Mouse (Mus musculus): Measurements from ENCODE around the gene Lnx1.

DNA sequence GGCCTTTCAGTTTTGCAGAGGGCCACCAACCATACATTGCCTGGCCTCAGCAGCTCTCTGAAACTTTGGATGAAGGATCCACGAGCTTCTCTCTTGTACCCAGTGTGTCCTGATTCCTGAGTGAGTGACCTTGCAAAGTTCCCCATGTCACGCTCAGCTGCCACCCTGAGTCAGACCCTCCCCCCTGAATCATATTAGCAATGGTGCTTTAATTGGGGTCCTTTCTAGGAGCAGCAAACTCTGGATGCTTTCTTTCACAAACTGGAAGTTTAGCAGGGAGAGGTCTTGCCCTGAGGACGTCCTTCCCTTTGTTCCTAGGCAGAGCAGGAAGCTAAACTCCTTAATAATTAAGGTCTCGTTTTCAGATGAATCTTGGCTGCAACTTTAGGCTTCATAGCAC, 22.8 kb upstream of the Lnx1 start:
- TF ChIP-seq EP300 (IDR thresholded peaks at IDR 0.05; ENCODE audit: insufficient read depth, low read depth, low read length) (no peak), CTCF (IDR thresholded peaks at IDR 0.05; ENCODE audit: low read depth, low read length) (no peak), POLR2A (IDR thresholded peaks at IDR 0.05; ENCODE audit: insufficient read depth, low read length) (no peak)

All from ES-Bruce4 (cell line).